Mouse (Mus musculus): ENCODE results near the gene Fbxl15. TPM values are rescaled to one million over a fixed set of nuclear protein-coding genes. Genes with fewer than 3 reads are reported as not detected.

The Fbxl15 gene
- polyA plus RNA-seq, 1 experiment: 10.7 TPM

DNA sequence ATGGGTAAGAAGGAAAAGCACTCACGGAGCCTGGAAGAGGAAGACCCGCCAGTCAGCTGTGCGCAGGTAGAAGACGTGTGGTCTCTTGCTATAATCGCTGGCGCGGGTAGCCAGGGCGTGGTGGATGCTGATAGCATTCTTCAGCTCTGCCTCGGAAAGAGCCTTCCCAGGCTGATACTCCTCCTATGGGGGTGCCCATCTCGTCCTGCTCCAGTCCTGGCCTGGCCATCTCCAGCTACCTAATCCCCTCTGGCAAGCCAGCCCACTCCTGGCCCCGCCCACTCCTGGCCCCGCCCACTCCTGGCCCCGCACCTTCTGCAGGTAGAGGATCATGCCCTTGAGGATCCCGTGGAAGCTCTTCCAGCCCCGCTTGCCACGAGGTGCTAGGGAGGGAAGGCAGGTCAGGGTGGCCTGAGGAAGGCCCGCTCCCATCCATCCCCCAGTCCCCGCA, 13.8 kb upstream of the Fbxl15 start:
- Histone ChIP-seq H3K4me3 (replicated peaks; ENCODE audit: extremely low read depth, low read depth, low read length) (no peak overlapping the region), H3K4me1 (ENCODE audit: control insufficient read depth, insufficient read depth, low read length) (no peaks in the 10 kb centered on the region)
- DNase-seq: peak; percentile 37
- TF ChIP-seq CTCF (IDR thresholded peaks at IDR 0.05; ENCODE audit: insufficient read depth, low read length): no peak
- no peak for TF ChIP-seq POLR2A (IDR thresholded peaks at IDR 0.05; ENCODE audit: borderline replicate concordance, extremely low read depth, low read depth, low read length)
- 23% methylated on average over 18 of the region's 18 CpGs for WGBS

DNA sequence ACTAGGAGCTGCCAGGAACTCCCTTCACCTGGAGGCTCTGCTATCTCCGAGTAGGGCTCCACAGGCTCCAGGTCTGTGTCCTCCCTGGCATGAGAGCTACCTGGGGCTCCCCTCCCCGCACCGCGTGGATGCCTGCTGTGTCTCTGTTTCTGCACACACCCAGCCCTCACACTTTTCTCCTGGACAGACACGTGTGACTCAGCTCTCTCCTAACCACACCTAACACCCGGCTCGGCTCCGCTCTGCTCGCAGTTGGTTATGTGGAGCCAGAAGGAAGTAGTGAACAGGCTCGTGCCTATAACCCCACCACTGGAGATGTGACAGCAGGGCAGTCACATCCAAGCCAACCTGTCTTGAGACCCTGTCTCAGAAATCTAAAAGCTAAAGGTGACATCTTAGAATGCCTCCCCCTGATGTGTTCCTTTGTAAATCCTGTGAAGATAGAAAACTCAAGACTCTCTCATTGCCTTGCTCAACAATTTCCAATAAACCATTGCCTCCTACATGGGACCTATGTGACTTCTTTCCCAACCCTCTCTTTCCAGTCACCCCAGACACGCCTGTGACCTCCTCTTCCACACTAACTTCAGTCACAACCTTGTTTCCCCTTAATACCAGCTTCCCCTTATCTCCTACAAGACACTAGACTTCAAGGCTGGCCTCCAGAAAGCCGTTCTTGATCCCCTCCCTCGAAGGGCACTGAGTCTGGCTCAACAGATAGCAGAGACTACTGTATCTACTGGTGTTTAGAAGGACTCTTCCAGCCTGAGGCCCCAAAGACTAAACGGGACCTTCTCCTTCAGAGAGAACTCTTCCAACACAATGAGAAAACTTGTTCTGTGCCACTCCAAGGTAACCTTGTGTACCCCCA, 12.9 kb upstream of the Fbxl15 start:
- no peak for DNase-seq
- H3K4me1 ChIP-seq (ENCODE audit: control insufficient read depth, insufficient read depth, low read length): no peaks in the 10 kb centered on the region
- WGBS: 27% methylated on average over 14 of the region's 14 CpGs
- no peak for TF ChIP-seq POLR2A (IDR thresholded peaks at IDR 0.05; ENCODE audit: borderline replicate concordance, extremely low read depth, low read depth, low read length)
- no peak for TF ChIP-seq CTCF (IDR thresholded peaks at IDR 0.05; ENCODE audit: insufficient read depth, low read length)
- H3K4me3 ChIP-seq (replicated peaks; ENCODE audit: extremely low read depth, low read depth, low read length): no peak overlapping the region

DNA sequence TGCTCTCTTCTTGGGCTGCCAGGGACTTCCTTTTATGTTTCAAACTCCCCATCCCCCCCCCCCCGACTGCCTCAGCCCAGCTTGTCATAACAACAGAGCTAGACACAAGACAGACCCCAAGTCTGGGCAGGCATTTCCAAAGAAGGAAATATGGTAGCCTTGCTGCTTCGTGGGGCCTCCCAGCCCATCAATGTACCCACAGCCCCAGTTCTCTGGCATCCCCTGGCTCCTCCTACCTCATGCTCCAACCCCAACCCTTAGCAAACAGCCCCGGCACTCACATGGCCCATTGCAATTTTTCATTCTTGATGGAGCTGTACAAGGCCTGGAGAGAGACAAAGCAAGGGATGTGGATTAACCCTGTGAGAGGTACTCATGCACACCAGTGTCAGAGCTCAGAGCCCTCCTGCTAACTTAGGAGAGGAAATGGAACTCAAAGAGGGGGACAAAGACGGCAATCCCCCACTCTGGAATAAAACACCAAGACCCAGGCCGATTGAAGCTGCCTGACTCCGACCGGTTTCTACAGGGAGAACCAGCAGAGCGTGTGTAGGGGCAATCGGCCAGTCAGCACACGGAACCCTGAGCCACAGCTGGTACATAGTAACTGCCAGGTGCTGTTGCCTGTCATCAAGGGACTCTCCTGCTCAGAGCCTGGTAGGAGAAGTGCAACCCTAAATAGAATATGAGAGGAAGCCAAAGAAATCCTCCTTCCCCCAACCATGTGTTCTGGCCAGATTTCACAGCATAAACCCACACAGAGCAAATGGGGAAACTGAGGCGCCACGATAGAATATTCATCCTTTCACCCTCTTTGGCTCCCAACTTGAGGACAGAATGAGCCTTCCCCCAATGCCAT, 12.0 kb upstream of the Fbxl15 start:
- 47% methylated on average over 12 of the region's 12 CpGs for WGBS
- TF ChIP-seq CTCF (IDR thresholded peaks at IDR 0.05; ENCODE audit: insufficient read depth, low read length) (no peak), POLR2A (IDR thresholded peaks at IDR 0.05; ENCODE audit: borderline replicate concordance, extremely low read depth, low read depth, low read length) (no peak)
- Histone ChIP-seq H3K4me1 (ENCODE audit: control insufficient read depth, insufficient read depth, low read length) (no peaks in the 10 kb centered on the region), H3K4me3 (replicated peaks; ENCODE audit: extremely low read depth, low read depth, low read length) (no peak overlapping the region)
- DNase-seq: no peak

DNA sequence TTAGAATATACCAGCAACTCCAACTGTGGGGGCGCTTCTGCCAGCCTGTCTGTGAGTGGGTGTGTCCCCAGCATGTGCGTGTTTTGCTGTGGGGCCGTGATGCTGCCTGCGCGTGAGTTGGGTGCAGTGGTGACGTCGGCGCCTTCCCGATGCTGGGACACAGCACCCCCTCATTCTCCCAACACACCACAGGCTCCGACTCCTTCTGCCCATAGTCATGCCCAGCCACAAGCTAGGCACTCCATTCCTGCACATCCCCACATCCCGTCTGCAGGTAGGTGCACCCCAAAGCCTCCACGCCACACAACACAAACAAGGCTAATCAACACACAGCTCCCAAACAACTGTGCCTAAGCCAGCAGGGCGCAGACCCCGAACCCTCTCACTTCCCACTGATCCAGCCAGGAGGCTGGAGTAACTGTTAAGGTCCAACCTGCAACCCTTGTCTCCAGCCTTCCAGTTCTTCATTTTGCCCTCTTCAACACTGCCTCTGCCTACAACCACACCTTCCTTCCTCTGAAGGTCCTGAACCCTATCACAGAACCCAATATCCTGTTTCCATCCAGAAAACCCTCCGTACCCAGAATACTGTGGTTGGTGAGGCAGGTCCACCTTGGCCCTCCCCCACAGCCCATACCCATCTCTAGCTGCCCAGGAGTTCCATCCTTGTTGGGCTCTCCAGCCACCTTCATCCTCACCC, 11.0 kb upstream of the Fbxl15 start:
- no peak for DNase-seq
- no peaks in the 10 kb centered on the region for H3K4me1 ChIP-seq (ENCODE audit: control insufficient read depth, insufficient read depth, low read length)
- 34% methylated on average over 15 of the region's 15 CpGs for WGBS
- TF ChIP-seq CTCF (IDR thresholded peaks at IDR 0.05; ENCODE audit: insufficient read depth, low read length): no peak
- no peak for TF ChIP-seq POLR2A (IDR thresholded peaks at IDR 0.05; ENCODE audit: borderline replicate concordance, extremely low read depth, low read depth, low read length)
- no peak overlapping the region for H3K4me3 ChIP-seq (replicated peaks; ENCODE audit: extremely low read depth, low read depth, low read length)

DNA sequence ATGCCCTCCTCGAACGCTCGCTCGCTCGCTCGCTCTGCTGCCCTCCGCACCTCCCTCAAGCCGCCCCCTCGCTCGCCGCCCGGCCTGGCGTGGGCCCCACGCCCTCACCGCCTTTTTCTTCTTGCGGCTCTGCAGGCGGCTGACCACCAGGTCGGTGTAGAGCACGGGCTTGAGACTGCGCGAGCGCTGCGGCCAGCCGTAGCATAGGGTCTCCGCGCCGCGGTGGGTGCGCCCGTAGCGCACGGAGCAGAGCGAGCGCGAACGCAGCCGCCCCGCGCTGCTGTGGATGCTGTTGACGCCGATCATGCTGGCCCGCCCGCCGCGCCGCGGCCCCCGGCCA, 10.5 kb upstream of the Fbxl15 start:
- H3K4me3 ChIP-seq (replicated peaks; ENCODE audit: extremely low read depth, low read depth, low read length): no peak overlapping the region
- DNase-seq: no peak

DNA sequence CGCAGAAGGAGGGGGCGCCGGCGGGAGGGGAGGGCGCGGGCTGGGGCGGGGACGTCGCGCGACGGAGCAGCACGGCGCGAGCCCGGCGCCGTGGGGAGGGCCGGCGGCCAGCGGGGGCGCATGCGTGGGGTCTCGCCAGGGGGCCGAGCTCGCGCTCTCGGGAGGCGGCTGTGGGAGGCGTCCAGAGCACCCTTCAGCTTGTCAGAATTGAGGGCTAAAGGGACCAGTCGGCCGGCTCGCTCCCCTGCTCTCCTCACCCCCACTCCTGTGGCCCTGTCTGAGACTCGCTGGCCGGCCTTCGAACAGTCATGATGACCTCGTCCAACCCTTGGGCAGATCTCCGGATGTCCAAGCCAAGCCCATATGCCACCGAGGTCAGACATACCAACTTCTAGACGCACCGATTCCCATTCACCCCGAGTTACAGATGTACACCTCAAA, 9.9 kb upstream of the Fbxl15 start:
- no peak for DNase-seq
- TF ChIP-seq POLR2A (IDR thresholded peaks at IDR 0.05; ENCODE audit: borderline replicate concordance, extremely low read depth, low read depth, low read length) (no peak), CTCF (IDR thresholded peaks at IDR 0.05; ENCODE audit: insufficient read depth, low read length) (no peak)
- WGBS: 1% methylated on average over 42 of the region's 42 CpGs
- Histone ChIP-seq H3K4me3 (replicated peaks; ENCODE audit: extremely low read depth, low read depth, low read length) (no peak overlapping the region), H3K4me1 (ENCODE audit: control insufficient read depth, insufficient read depth, low read length) (no peaks in the 10 kb centered on the region)

More for the DNA sequence above, 10.5 kb upstream of the Fbxl15 start:
- TF ChIP-seq CTCF (IDR thresholded peaks at IDR 0.05; ENCODE audit: insufficient read depth, low read length) (no peak), POLR2A (IDR thresholded peaks at IDR 0.05; ENCODE audit: borderline replicate concordance, extremely low read depth, low read depth, low read length) (no peak)
- WGBS: 2% methylated on average over 48 of the region's 48 CpGs
- no peaks in the 10 kb centered on the region for H3K4me1 ChIP-seq (ENCODE audit: control insufficient read depth, insufficient read depth, low read length)

DNA sequence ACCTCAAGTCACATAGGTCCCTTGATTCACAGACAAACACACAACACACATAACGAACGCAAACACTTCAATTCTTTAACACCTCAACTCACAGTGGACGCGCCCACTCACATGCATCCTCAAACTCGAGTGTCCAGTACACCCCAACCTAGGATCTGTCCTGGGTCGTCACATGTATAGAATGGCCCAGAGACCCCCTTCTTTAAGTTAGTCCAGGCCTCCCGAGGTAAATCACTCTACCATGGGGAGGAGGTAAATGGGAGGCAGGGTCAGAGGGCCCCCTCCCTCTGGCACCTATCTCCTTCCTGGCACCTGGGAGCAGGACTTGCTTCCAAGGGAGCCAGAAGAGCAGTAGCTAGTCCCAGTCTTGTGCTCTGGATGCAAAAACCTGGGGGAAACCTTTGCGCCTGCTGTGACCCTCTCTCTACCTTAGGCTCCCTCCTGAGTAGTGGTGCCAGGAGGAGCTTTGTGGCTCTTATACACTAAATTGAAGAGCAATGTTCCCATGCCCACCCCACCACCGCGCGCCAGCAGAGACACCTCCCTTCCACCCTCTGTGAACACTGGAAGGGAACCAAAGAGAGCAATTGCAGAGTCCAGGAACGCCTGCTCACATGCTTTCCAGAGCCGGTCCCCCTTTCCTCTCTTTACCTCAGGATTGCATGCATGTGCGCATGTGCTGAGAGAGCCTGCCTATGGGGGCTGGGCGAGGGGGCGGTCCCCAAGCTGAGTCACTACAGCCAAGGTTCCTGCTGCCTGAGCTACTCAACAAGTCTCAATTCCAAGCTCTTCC, 9.2 kb upstream of the Fbxl15 start:
- TF ChIP-seq CTCF (IDR thresholded peaks at IDR 0.05; ENCODE audit: insufficient read depth, low read length) (no peak), POLR2A (IDR thresholded peaks at IDR 0.05; ENCODE audit: borderline replicate concordance, extremely low read depth, low read depth, low read length) (no peak)
- DNase-seq: no peak
- 12% methylated on average over 16 of the region's 16 CpGs for WGBS
- Histone ChIP-seq H3K4me3 (replicated peaks; ENCODE audit: extremely low read depth, low read depth, low read length) (no peak overlapping the region), H3K4me1 (ENCODE audit: control insufficient read depth, insufficient read depth, low read length) (no peaks in the 10 kb centered on the region)

DNA sequence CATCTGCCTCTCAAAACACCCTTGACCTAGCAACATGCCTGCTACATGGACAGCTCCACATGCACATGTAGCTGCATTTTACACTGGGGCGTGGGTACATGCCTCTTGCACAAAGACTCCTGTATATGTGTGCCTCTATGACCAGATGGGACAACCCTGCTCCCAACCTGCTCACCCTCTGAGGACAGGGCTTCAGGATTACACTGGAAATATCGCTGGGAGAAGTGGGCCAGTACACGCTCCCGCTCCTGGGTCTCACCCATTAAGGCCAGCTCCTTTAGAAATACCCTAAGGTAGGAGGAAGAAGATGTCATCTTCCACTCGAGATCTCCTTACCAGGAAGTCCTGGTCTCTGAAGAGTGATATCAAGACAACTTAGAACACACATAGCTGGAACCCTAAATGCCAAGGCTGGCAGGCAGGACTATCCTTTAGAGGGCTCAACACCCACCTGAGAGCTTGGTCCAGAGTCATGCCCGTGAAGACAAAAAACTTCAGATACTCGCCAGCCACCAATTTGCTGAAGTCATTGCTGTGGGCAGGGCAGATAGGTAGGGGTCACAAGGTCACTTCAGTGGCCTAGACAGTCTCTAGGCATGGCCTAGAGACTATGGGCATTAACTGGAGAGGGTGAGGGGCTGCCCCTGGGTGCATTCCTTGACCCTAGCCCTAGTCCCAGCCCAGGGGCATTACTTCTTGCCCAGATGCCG, 7.8 kb upstream of the Fbxl15 start:
- no peaks in the 10 kb centered on the region for H3K4me1 ChIP-seq (ENCODE audit: control insufficient read depth, insufficient read depth, low read length)
- no peak for DNase-seq
- TF ChIP-seq POLR2A (IDR thresholded peaks at IDR 0.05; ENCODE audit: borderline replicate concordance, extremely low read depth, low read depth, low read length) (no peak), CTCF (IDR thresholded peaks at IDR 0.05; ENCODE audit: insufficient read depth, low read length) (no peak)
- WGBS: 66% methylated on average over 8 of the region's 8 CpGs
- no peak overlapping the region for H3K4me3 ChIP-seq (replicated peaks; ENCODE audit: extremely low read depth, low read depth, low read length)
